Mouse (Mus musculus): Measurements from ENCODE around the gene Itgad.
A peak's percentile ranks its signal among the peaks of the same experiment; 100 is the strongest.

The Itgad gene

GRCm38 (mm10) chr7:128240131-128240784 lies 86.1 kb downstream of the Itgad start:
- DNase-seq (ENCODE audit: extremely low spot score, low read depth, low spot score): no peak

- no peak for DNase-seq (ENCODE audit: extremely low spot score, low read depth, low spot score)
Measured at GRCm38 (mm10) chr7:128242331-128242730, 88.2 kb downstream of the Itgad start.

- DNase-seq (ENCODE audit: extremely low spot score, low read depth, low spot score): no peak
Measured at GRCm38 (mm10) chr7:128243921-128244320, 89.7 kb downstream of the Itgad start.

- DNase-seq (ENCODE audit: extremely low spot score, low read depth, low spot score): no peak
Measured at GRCm38 (mm10) chr7:128244410-128245025, 90.3 kb downstream of the Itgad start.

- no peak for DNase-seq (ENCODE audit: extremely low spot score, low read depth, low spot score)
Measured at GRCm38 (mm10) chr7:128245547-128245946, 91.4 kb downstream of the Itgad start.

GRCm38 (mm10) chr7:128246496-128247391 lies 92.6 kb downstream of the Itgad start, which contains the start of gene Tgfb1i1:
Gene Tgfb1i1, plus strand, starts transcription at chr7:128246812.
- DNase-seq (ENCODE audit: extremely low spot score, low read depth, low spot score): no peak

GRCm38 (mm10) chr7:128247443-128247842 lies 93.3 kb downstream of the Itgad start:
- DNase-seq (ENCODE audit: extremely low spot score, low read depth, low spot score): peak; percentile 70

GRCm38 (mm10) chr7:128248081-128249042 lies 94.2 kb downstream of the Itgad start:
- DNase-seq (ENCODE audit: extremely low spot score, low read depth, low spot score): no peak

- no peak for DNase-seq (ENCODE audit: extremely low spot score, low read depth, low spot score)
Measured at GRCm38 (mm10) chr7:128249998-128250397, 95.8 kb downstream of the Itgad start.

- no peak for DNase-seq (ENCODE audit: extremely low spot score, low read depth, low spot score)
Measured at GRCm38 (mm10) chr7:128251946-128252345, 97.8 kb downstream of the Itgad start.

GRCm38 (mm10) chr7:128252609-128253008 lies 98.4 kb downstream of the Itgad start:
- no peak for DNase-seq (ENCODE audit: extremely low spot score, low read depth, low spot score)

- DNase-seq (ENCODE audit: extremely low spot score, low read depth, low spot score): no peak
Measured at GRCm38 (mm10) chr7:128254978-128255377, 100.8 kb downstream of the Itgad start.

GRCm38 (mm10) chr7:128255757-128256156 lies 101.6 kb downstream of the Itgad start:
- no peak for DNase-seq (ENCODE audit: extremely low spot score, low read depth, low spot score)

- DNase-seq (ENCODE audit: extremely low spot score, low read depth, low spot score): no peak
Measured at GRCm38 (mm10) chr7:128256783-128257334, 102.7 kb downstream of the Itgad start.

- DNase-seq (ENCODE audit: extremely low spot score, low read depth, low spot score): no peak
Measured at GRCm38 (mm10) chr7:128265411-128265810, 111.2 kb downstream of the Itgad start, which contains the start of gene Slc5a2. Gene Slc5a2, plus strand, starts transcription at chr7:128265657.

GRCm38 (mm10) chr7:128266056-128266455 lies 111.9 kb downstream of the Itgad start:
- DNase-seq (ENCODE audit: extremely low spot score, low read depth, low spot score): no peak

GRCm38 (mm10) chr7:128267391-128267790 lies 113.2 kb downstream of the Itgad start:
- DNase-seq (ENCODE audit: extremely low spot score, low read depth, low spot score): no peak

GRCm38 (mm10) chr7:128267813-128268212 lies 113.6 kb downstream of the Itgad start:
- DNase-seq (ENCODE audit: extremely low spot score, low read depth, low spot score): no peak

GRCm38 (mm10) chr7:128270431-128270850 lies 116.3 kb downstream of the Itgad start:
- no peak for DNase-seq (ENCODE audit: extremely low spot score, low read depth, low spot score)

GRCm38 (mm10) chr7:128271496-128271895 lies 117.3 kb downstream of the Itgad start:
- no peak for DNase-seq (ENCODE audit: extremely low spot score, low read depth, low spot score)

All from hindlimb bud, embryonic 11.5 days (tissue).